Mouse (Mus musculus) embryonic facial prominence, embryonic 11.5 days (tissue): ENCODE measurements around the gene Prkd2. TPM values are rescaled to one million over a fixed set of nuclear protein-coding genes. Genes with fewer than 3 reads are reported as not detected.

Source experiments
- ATAC-seq: fragments of 200-750 bp; cut with Nextera tagmentation; replicated peaks from 2 replicates; pipeline ENCODE4 v1.8.0; 2017; ENCODE audit warnings: low read depth; ENCODE audit not compliant: insufficient number of reproducible peaks, low FRiP score, low TSS enrichment
- DNase-seq: peaks from one replicate; pipeline ENCODE4 v3.0.0-alpha.2; 2015; ENCODE audit warnings: low spot score
- H3K27ac ChIP-seq: fragments of 300-500 bp; sonication (generic); replicated peaks from 2 replicates; pipeline ENCODE4 v1.5.1; 2014; ENCODE audit warnings: mild to moderate bottlenecking, low read depth, low read length, control low read depth
- H3K27me3 ChIP-seq: fragments of 300-500 bp; sonication (generic); 2 replicates; pipeline ENCODE4 v1.6.1; 2014; ENCODE audit warnings: mild to moderate bottlenecking, low read length, moderate library complexity, mixed read lengths; ENCODE audit not compliant: control insufficient read depth, insufficient read depth
- H3K36me3 ChIP-seq: fragments of 300-500 bp; sonication (generic); replicated peaks from 2 replicates; pipeline ENCODE4 v1.6.1; 2014; ENCODE audit warnings: low read depth, mild to moderate bottlenecking, low read length, moderate library complexity, mixed read lengths; ENCODE audit not compliant: control insufficient read depth, insufficient read depth
- H3K4me1 ChIP-seq: fragments of 300-500 bp; sonication (generic); 2 replicates; pipeline ENCODE4 v1.6.1; 2014; ENCODE audit warnings: low read length, mixed read lengths; ENCODE audit not compliant: control insufficient read depth, insufficient read depth
- H3K4me2 ChIP-seq: fragments of 300-500 bp; sonication (generic); 2 replicates; pipeline ENCODE4 v1.6.1; 2014; ENCODE audit warnings: low read depth, mild to moderate bottlenecking, control low read depth, low read length, moderate library complexity
- H3K4me3 ChIP-seq: fragments of 300-500 bp; sonication (generic); 2 replicates; pipeline ENCODE4 v1.5.1; 2014; ENCODE audit warnings: low read depth, low read length, control low read depth
- H3K9ac ChIP-seq: fragments of 300-500 bp; sonication (generic); replicated peaks from 2 replicates; pipeline ENCODE4 v1.6.1; 2014; ENCODE audit warnings: mild to moderate bottlenecking, control low read depth, low read length
- H3K9me3 ChIP-seq: fragments of 300-500 bp; sonication (generic); replicated peaks from 2 replicates; pipeline ENCODE4 v1.6.1; 2016; ENCODE audit warnings: mild to moderate bottlenecking, low read length, inconsistent platforms, mixed read lengths; ENCODE audit not compliant: control insufficient read depth
- WGBS: fragments of 180-500 bp; shearing (Covaris S2); extraction: QIAGEN DNeasy Blood & Tissue Kit; methylation state at CpG from one replicate; pipeline ENCODE4 v1.1.7; 2014; 5-methylcytosine and 5-hydroxymethylcytosine counted together
- polyA plus RNA-seq: library from polyadenylated mRNA; unstranded; fragments of >200 nt; fragmentation: Nextera tagmentation; extraction: Ambion mirVana; gene quantifications from 2 replicates; pipeline ENCODE4 v1.2.1, GENCODE M21; 2014

Gene Prkd2
- polyA plus RNA-seq, 1 experiment from 2014 or later, result 10.1 TPM

DNA sequence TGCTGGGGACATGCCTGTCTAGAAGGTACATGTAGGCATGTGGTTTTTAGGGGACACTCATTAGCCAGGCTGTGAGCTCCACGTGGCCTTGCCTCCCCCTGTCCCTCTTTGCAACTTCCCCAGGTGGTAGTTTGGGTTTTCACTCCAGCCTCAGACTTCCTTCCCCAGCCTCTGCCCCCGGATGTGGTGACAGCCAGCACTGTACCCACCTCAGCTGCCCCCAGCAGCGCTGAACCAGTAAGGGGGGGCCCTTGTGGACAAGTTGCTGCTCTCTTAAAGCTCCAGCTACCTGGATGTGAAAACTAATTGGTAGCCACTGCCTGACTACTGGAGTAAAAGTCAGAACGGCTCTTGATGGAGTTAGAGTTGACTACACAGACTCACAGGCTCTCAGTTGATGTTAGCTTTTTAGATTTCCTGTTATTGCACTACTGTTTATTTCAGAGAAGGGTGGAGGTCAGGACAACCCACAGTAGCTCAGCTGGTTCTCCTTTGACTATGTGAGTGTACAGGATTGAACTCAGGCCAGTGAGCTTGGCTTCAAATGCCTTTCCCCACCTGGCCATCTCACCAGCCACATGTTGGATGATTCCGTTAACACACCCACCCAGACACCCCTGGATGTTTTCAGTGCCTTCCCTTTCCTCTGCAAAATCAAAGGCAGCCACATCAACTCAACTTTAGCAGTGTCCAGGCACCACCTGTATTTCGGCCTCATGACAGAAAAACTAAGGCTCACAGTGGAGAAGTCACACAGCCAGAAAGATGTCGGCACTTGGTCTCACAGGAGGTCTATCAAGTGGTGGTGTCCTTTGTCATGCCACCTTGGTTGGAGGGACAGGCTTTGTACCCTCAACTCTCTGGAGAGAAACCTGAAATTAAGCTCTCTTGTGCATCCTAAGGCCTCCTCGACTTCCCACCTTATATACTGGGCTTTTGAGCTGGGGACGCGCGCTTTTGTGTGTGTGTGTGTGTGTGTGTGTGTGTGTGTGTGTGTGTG lies 841 bp upstream of the Prkd2 start:
- H3K9ac ChIP-seq, result peak overlapping the region; percentile 41
- no peaks in the 10 kb centered on the region for H3K9me3 ChIP-seq
- peak overlapping the region; percentile 93 for H3K4me2 ChIP-seq
- no peaks in the 10 kb centered on the region for H3K27me3 ChIP-seq
- H3K4me1 ChIP-seq, result peaks cover 3% of the 10 kb centered on the region; the same call in 1 of the 2 replicates
- WGBS, result 42% methylated on average over 11 of the region's 11 CpGs
- peak overlapping the region; percentile 65; the same call in 1 of the 2 replicates for H3K27ac ChIP-seq
- DNase-seq, result no peak
- no peak overlapping the region; the same call in 1 of the 2 replicates for H3K4me3 ChIP-seq
- ATAC-seq, result no peak
- peaks cover 6% of the 10 kb centered on the region for H3K36me3 ChIP-seq

DNA sequence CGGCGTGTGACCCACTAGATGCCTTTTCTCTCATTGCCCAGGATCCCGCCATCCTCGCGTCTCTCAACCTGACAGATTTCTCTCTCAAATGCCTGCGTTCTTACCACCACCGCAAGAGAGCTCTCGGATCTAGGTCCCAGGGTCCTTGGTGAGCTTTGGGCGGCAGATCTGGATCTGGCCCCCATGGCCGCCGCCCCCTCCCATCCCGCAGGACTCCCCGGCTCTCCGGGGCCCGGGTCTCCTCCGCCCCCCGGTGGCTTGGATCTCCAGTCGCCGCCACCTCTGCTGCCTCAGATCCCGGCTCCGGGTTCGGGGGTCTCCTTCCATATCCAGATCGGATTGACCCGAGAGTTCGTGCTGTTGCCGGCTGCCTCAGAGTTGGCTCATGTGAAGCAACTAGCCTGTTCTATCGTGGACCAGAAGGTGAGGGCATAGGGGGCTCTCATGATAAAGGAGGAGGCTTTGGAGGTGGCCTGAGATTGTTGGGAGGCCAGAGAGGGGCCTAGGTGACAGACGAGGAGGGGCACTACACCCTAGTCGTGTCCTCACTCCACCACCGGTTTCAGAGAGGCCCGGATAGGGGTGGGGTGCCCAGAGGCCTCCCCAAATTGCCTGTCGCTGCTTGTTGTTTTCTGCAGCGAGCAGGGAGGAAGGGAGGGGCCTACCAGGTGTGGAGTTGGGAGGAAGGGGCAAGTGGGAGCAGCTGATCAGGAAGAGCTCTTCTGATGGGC lies 904 bp downstream of the Prkd2 start:
- Histone ChIP-seq H3K4me2 (peak overlapping the region; percentile 93), H3K4me3 (peak overlapping the region; percentile 49), H3K9ac (peak overlapping the region; percentile 71), H3K27ac (no peak overlapping the region; the same call in 1 of the 2 replicates), H3K4me1 (peaks cover 3% of the 10 kb centered on the region; the same call in 1 of the 2 replicates), H3K27me3 (no peaks in the 10 kb centered on the region), H3K36me3 (no peaks in the 10 kb centered on the region; the same call in none of the 2 replicates), H3K9me3 (no peaks in the 10 kb centered on the region)
- DNase-seq (peak; percentile 24), ATAC-seq (no peak)
- 1% methylated on average over 32 of the region's 33 CpGs for WGBS

DNA sequence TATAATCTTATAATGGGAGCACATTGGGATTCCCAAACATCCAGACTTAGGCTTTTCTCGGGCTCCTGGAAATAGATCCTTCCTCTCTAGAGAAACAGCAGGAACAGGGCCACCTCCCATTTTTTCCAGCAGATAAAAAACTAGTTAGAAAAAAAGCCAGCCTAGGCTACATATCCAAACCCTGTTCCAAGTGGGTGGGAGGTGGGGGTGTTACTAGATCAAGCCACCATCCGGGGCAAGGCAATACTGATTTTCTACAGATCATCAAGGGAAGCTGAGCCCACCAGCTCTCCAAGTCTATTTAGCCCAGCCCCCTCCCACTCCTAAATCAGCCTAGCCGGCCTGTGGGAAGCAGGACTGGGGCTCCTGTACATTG lies 2.0 kb downstream of the Prkd2 start:
- peak overlapping the region; percentile 21 for H3K4me2 ChIP-seq
- 64% methylated on average over 3 of the region's 3 CpGs for WGBS
- peaks cover 3% of the 10 kb centered on the region; the same call in 1 of the 2 replicates for H3K4me1 ChIP-seq
- H3K27me3 ChIP-seq, result no peaks in the 10 kb centered on the region
- no peak overlapping the region for H3K27ac ChIP-seq
- peak overlapping the region; percentile 39; the same call in 1 of the 2 replicates for H3K9ac ChIP-seq
- H3K36me3 ChIP-seq, result no peaks in the 10 kb centered on the region; the same call in none of the 2 replicates
- DNase-seq, result no peak
- H3K4me3 ChIP-seq, result no peak overlapping the region
- ATAC-seq, result no peak
- no peaks in the 10 kb centered on the region for H3K9me3 ChIP-seq

DNA sequence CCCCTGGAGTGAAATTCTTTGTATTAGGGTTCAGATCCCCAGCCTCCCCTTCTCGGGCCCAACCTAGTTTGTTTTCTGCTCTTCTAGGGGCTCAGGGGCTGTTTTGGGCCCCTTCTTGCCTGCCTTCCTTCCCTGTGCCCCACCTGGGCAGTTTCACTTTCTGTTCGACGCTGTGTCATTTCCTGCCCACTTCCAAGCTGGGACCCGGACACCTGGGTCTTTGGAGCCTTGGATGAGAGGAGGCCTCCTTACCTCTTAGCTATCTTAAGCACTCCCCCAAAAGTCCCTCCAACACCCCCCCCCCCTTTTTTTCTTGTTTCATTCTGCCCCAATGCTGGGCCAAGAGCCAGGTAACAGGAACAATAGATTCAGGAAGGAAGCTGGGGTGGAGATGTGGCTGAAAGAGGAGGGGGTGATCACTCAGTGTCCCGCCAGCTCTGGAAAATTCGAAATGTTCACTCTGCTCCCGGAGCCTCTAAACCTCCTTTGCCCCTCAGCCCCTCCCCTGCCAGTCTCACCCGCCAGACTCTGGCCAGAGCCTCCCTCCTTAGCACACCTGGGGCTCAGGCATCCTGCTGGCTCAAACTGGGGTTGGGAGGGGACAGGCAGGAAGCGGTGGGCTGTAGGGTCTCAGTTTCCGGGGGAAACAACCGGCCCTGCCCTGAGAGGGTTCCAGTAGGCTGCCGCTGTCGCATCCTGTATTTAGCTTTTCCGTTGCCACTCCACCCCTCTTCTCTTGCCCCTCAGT lies 2.5 kb downstream of the Prkd2 start:
- Histone ChIP-seq H3K4me2 (peak overlapping the region; percentile 32), H3K27me3 (no peaks in the 10 kb centered on the region), H3K9me3 (no peaks in the 10 kb centered on the region), H3K36me3 (no peaks in the 10 kb centered on the region; the same call in 1 of the 2 replicates), H3K27ac (no peak overlapping the region), H3K4me3 (no peak overlapping the region), H3K4me1 (peaks cover 3% of the 10 kb centered on the region; the same call in 1 of the 2 replicates), H3K9ac (peak overlapping the region; percentile 39; the same call in 1 of the 2 replicates)
- no peak for DNase-seq
- 32% methylated on average over 14 of the region's 14 CpGs for WGBS
- no peak for ATAC-seq

DNA sequence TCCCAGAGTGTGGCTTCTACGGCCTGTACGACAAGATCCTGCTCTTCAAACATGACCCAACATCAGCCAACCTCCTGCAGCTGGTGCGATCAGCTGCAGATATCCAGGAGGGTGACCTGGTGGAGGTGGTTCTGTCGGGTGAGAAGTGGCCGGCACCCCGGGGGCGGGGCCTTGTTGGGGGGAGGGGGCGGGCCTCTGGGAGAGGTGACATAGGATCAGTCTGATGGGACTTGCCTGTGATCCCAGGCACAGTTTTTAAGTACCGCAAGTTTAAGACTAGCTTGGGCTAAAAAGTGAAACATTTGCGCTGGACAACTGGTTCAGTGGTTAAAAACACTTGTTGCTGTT lies 3.1 kb downstream of the Prkd2 start:
- no peak for ATAC-seq
- H3K4me1 ChIP-seq, result peaks cover 3% of the 10 kb centered on the region; the same call in 1 of the 2 replicates
- no peaks in the 10 kb centered on the region for H3K36me3 ChIP-seq
- no peaks in the 10 kb centered on the region for H3K9me3 ChIP-seq
- DNase-seq, result no peak
- 34% methylated on average over 10 of the region's 10 CpGs for WGBS
- H3K4me3 ChIP-seq, result no peak overlapping the region
- no peak overlapping the region for H3K27ac ChIP-seq
- no peak overlapping the region; the same call in 1 of the 2 replicates for H3K9ac ChIP-seq
- H3K4me2 ChIP-seq, result peak overlapping the region; percentile 32
- H3K27me3 ChIP-seq, result no peaks in the 10 kb centered on the region

DNA sequence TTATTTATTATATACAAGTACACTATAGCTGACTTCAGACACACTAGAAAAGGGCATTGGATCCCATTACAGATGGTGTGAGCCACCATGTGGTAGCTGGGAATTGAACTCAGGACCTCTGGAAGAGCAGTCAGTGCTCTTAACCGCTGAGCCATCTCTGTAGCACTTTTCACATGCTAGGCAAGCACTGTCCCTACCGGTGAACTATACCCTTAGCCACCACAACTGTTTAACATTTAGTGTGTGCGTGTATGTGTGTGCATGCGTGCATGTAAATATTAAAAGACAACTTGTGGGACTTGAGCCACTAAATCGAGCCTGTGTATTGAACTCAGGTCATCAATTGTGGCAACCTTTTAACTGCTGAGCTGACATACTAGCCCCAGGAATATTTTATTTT lies 4.1 kb downstream of the Prkd2 start:
- no peak for ATAC-seq
- 94% methylated on average over 5 of the region's 5 CpGs for WGBS

DNA sequence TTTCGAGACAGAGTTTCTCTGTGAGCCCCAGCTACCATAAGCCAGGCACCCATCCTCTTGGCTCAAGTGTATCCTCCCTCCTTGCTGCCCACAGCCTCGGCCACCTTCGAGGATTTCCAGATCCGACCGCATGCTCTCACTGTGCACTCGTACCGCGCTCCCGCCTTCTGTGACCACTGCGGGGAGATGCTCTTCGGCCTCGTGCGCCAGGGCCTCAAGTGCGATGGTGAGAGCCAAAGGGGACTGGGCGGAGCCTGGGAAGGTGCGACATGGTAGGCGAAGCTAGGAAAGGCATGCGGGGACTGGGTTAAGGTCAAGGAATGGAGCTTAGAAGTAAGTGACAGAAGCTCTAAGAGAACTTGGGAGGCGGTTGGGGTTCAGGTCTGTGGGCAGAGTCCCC lies 4.8 kb downstream of the Prkd2 start:
- 84% methylated on average over 19 of the region's 19 CpGs for WGBS
- no peak for DNase-seq
- Histone ChIP-seq H3K27me3 (no peaks in the 10 kb centered on the region), H3K9ac (no peak overlapping the region), H3K36me3 (no peaks in the 10 kb centered on the region), H3K4me2 (no peak overlapping the region), H3K4me1 (peaks cover 3% of the 10 kb centered on the region; the same call in 1 of the 2 replicates), H3K27ac (no peak overlapping the region), H3K9me3 (no peaks in the 10 kb centered on the region), H3K4me3 (no peak overlapping the region)
- no peak for ATAC-seq

More for the DNA sequence above, 4.1 kb downstream of the Prkd2 start:
- Histone ChIP-seq H3K9ac (no peak overlapping the region), H3K36me3 (no peaks in the 10 kb centered on the region), H3K9me3 (no peaks in the 10 kb centered on the region), H3K27ac (no peak overlapping the region), H3K4me3 (no peak overlapping the region), H3K4me2 (no peak overlapping the region), H3K27me3 (no peaks in the 10 kb centered on the region), H3K4me1 (peaks cover 3% of the 10 kb centered on the region; the same call in 1 of the 2 replicates)
- DNase-seq, result no peak
